Mouse (Mus musculus) neural tube, embryonic 11.5 days (tissue): ENCODE measurements around the gene Elmo3. TPM values are rescaled to one million over a fixed set of nuclear protein-coding genes. Genes with fewer than 3 reads are reported as not detected.

Source experiments
- ATAC-seq: fragments of 200-750 bp; cut with Nextera tagmentation; 2 replicates; pipeline ENCODE4 v1.8.0; 2017; ENCODE audit warnings: moderate number of reproducible peaks, mild to moderate bottlenecking, moderate TSS enrichment, moderate library complexity; ENCODE audit not compliant: insufficient read depth, low FRiP score, low TSS enrichment
- DNase-seq: peaks from one replicate; pipeline ENCODE4 v3.0.0-alpha.2; 2015; ENCODE audit warnings: low spot score
- H3K27ac ChIP-seq: fragments of 300-500 bp; sonication (generic); 2 replicates; pipeline ENCODE4 v1.5.1; 2014; ENCODE audit warnings: low read depth, mild to moderate bottlenecking, low read length
- H3K27me3 ChIP-seq: fragments of 300-500 bp; sonication (generic); 2 replicates; pipeline ENCODE4 v1.6.1; 2014; ENCODE audit warnings: mild to moderate bottlenecking, low read length, mixed read lengths; ENCODE audit not compliant: control insufficient read depth, insufficient read depth
- H3K36me3 ChIP-seq: fragments of 300-500 bp; sonication (generic); 2 replicates; pipeline ENCODE4 v1.6.1; 2014; ENCODE audit warnings: mild to moderate bottlenecking, low read length, moderate library complexity, mixed read lengths; ENCODE audit not compliant: control insufficient read depth, insufficient read depth
- H3K4me1 ChIP-seq: fragments of 300-500 bp; sonication (generic); 2 replicates; pipeline ENCODE4 v1.6.1; 2014; ENCODE audit warnings: low read length, mixed read lengths; ENCODE audit not compliant: control insufficient read depth, insufficient read depth
- H3K4me2 ChIP-seq: fragments of 300-500 bp; sonication (generic); 2 replicates; pipeline ENCODE4 v1.6.1; 2014; ENCODE audit warnings: low read depth, mild to moderate bottlenecking, moderate library complexity
- H3K4me3 ChIP-seq: fragments of 300-500 bp; sonication (generic); 2 replicates; pipeline ENCODE4 v1.5.1; 2014; ENCODE audit warnings: low read depth, low read length
- H3K9ac ChIP-seq: fragments of 300-500 bp; sonication (generic); 2 replicates; pipeline ENCODE4 v1.6.1; 2014; ENCODE audit warnings: mild to moderate bottlenecking, low read length
- H3K9me3 ChIP-seq: fragments of 300-500 bp; sonication (generic); 2 replicates; pipeline ENCODE4 v1.6.1; 2016; ENCODE audit warnings: low read length; ENCODE audit not compliant: control insufficient read depth
- WGBS: fragments of 180-500 bp; shearing (Covaris S2); extraction: QIAGEN DNeasy Blood & Tissue Kit; methylation state at CpG from one replicate; pipeline ENCODE4 v1.1.7; 2014; 5-methylcytosine and 5-hydroxymethylcytosine counted together
- polyA plus RNA-seq: library from polyadenylated mRNA; unstranded; fragments of >200 nt; fragmentation: Nextera tagmentation; extraction: Ambion mirVana; gene quantifications from 2 replicates; pipeline ENCODE4 v1.2.1, GENCODE M21; 2014

The Elmo3 gene
- polyA plus RNA-seq, 1 experiment from 2014 or later, result 1.9 TPM

GRCm38 (mm10) chr8:105310118-105310517 is 4.7 kb downstream of the Elmo3 start:
- Histone ChIP-seq H3K27ac (no peak overlapping the region), H3K4me1 (peaks cover 8% of the 10 kb centered on the region; the same call in 1 of the 2 replicates), H3K36me3 (peaks cover 15% of the 10 kb centered on the region), H3K4me3 (no peak overlapping the region), H3K4me2 (no peak overlapping the region), H3K9ac (no peak overlapping the region), H3K9me3 (no peaks in the 10 kb centered on the region), H3K27me3 (no peaks in the 10 kb centered on the region)
- WGBS, result 85% methylated on average over 8 of the region's 8 CpGs
- DNase-seq (no peak), ATAC-seq (no peak)

- Histone ChIP-seq H3K4me1 (no peaks in the 10 kb centered on the region), H3K27ac (no peak overlapping the region), H3K4me3 (no peak overlapping the region), H3K9ac (no peak overlapping the region), H3K9me3 (no peaks in the 10 kb centered on the region), H3K27me3 (no peaks in the 10 kb centered on the region), H3K36me3 (peaks cover 20% of the 10 kb centered on the region), H3K4me2 (no peak overlapping the region)
- ATAC-seq, result no peak
- DNase-seq, result no peak
- WGBS, result 89% methylated on average over 1 of the region's 1 CpGs
These were observed 6.3 kb downstream of the Elmo3 start for GRCm38 (mm10) chr8:105311718-105312117.

GRCm38 (mm10) chr8:105312891-105313481 is 7.6 kb downstream of the Elmo3 start:
- no peak for ATAC-seq
- Histone ChIP-seq H3K9me3 (no peaks in the 10 kb centered on the region), H3K4me1 (no peaks in the 10 kb centered on the region), H3K9ac (no peak overlapping the region), H3K4me2 (no peak overlapping the region), H3K27ac (no peak overlapping the region), H3K27me3 (no peaks in the 10 kb centered on the region), H3K4me3 (no peak overlapping the region), H3K36me3 (peaks cover 19% of the 10 kb centered on the region)
- 91% methylated on average over 8 of the region's 8 CpGs for WGBS
- DNase-seq, result peak; percentile 8

- Histone ChIP-seq H3K9me3 (no peaks in the 10 kb centered on the region), H3K4me1 (no peaks in the 10 kb centered on the region), H3K4me3 (no peak overlapping the region), H3K36me3 (peaks cover 17% of the 10 kb centered on the region), H3K4me2 (no peak overlapping the region), H3K9ac (no peak overlapping the region), H3K27ac (no peak overlapping the region), H3K27me3 (no peaks in the 10 kb centered on the region)
- WGBS, result 79% methylated on average over 9 of the region's 9 CpGs
- peak; percentile 9 for DNase-seq
- ATAC-seq, result 0 out of 2 replicates have a peak, but pooled peaks have one; percentile 11
These were observed 8.4 kb downstream of the Elmo3 start for GRCm38 (mm10) chr8:105313622-105314402.

GRCm38 (mm10) chr8:105315073-105315769 is 9.8 kb downstream of the Elmo3 start:
- Histone ChIP-seq H3K36me3 (peaks cover 13% of the 10 kb centered on the region), H3K27ac (no peak overlapping the region), H3K9ac (no peak overlapping the region), H3K4me1 (no peaks in the 10 kb centered on the region), H3K4me2 (no peak overlapping the region), H3K4me3 (no peak overlapping the region), H3K9me3 (no peaks in the 10 kb centered on the region), H3K27me3 (no peaks in the 10 kb centered on the region)
- ATAC-seq (no peak), DNase-seq (no peak)
- WGBS, result 92% methylated on average over 18 of the region's 18 CpGs

- Histone ChIP-seq H3K4me3 (no peak overlapping the region), H3K36me3 (peaks cover 13% of the 10 kb centered on the region), H3K9me3 (no peaks in the 10 kb centered on the region), H3K9ac (no peak overlapping the region), H3K27me3 (no peaks in the 10 kb centered on the region), H3K27ac (no peak overlapping the region), H3K4me1 (no peaks in the 10 kb centered on the region), H3K4me2 (no peak overlapping the region)
- ATAC-seq (no peak), DNase-seq (no peak)
- WGBS, result 95% methylated on average over 4 of the region's 4 CpGs
These were observed 12.5 kb downstream of the Elmo3 start for GRCm38 (mm10) chr8:105317941-105318340.

- H3K36me3 ChIP-seq, result peaks cover 13% of the 10 kb centered on the region
These were observed 13.3 kb downstream of the Elmo3 start for GRCm38 (mm10) chr8:105318662-105319190.

GRCm38 (mm10) chr8:105323183-105323582 is 17.8 kb downstream of the Elmo3 start:
- WGBS, result 89% methylated on average over 4 of the region's 4 CpGs
- ATAC-seq (no peak), DNase-seq (no peak)
- Histone ChIP-seq H3K9me3 (no peaks in the 10 kb centered on the region), H3K27me3 (no peaks in the 10 kb centered on the region), H3K4me3 (no peak overlapping the region), H3K4me1 (peaks cover 9% of the 10 kb centered on the region), H3K4me2 (no peak overlapping the region), H3K27ac (no peak overlapping the region), H3K9ac (no peak overlapping the region), H3K36me3 (peaks cover 2% of the 10 kb centered on the region)

More at GRCm38 (mm10) chr8:105318662-105319190, 13.3 kb downstream of the Elmo3 start:
- ATAC-seq (no peak), DNase-seq (no peak)
- Histone ChIP-seq H3K4me2 (no peak overlapping the region), H3K9ac (no peak overlapping the region), H3K27ac (no peak overlapping the region), H3K27me3 (no peaks in the 10 kb centered on the region), H3K9me3 (no peaks in the 10 kb centered on the region), H3K4me1 (no peaks in the 10 kb centered on the region), H3K4me3 (no peak overlapping the region)
- 85% methylated on average over 11 of the region's 11 CpGs for WGBS
